Mouse (Mus musculus): Measurements from ENCODE around the gene Zfp410. TPM values are rescaled to one million over a fixed set of nuclear protein-coding genes. Genes with fewer than 3 reads are reported as not detected.
A peak's percentile ranks its signal among the peaks of the same experiment; 100 is the strongest.
"Not testable (repeated sequence)": the region's sequence is repeated elsewhere in the genome, so short reads cannot be mapped to it uniquely, and the experiment has no call there.

Zfp410 gene
- polyA plus RNA-seq, 1 experiment from 2014 or later, result 111 TPM

DNA sequence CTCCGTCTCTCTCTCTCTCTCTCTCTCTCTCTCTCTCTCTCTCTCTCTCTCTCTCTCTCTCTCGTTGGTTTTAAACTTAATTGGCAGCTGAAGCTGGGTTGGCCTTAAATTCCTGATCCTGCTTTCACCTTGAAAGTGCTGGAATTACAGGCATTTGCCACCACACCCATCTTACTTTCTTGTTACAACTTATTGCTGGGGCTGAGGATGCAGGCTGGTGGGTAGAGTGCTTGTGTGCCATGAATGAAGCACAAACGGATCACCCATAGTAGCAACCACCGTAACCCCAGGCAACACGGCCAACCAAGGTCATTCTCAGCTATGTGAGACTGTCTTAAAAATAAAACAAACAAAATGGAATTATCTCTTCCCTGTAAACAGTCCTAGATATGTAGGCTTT, 5.3 kb upstream of the Zfp410 start:
- Histone ChIP-seq H3K9ac (ENCODE audit: low read length) (no peak overlapping the region), H3K9me3 (ENCODE audit: control insufficient read depth, low read length) (no peaks in the 10 kb centered on the region), H3K36me3 (ENCODE audit: control insufficient read depth, insufficient read depth, low read length) (no peaks in the 10 kb centered on the region), H3K27ac (replicated peaks; ENCODE audit: low read depth, low read length) (no peak overlapping the region), H3K4me1 (ENCODE audit: control insufficient read depth, insufficient read depth, low read length) (no peaks in the 10 kb centered on the region), H3K27me3 (ENCODE audit: control insufficient read depth, insufficient read depth, low read length) (no peaks in the 10 kb centered on the region), H3K4me2 (ENCODE audit: low read depth, severe bottlenecking) (no peak overlapping the region), H3K4me3 (ENCODE audit: low read depth, low read length) (no peak overlapping the region)
- no peak for DNase-seq (ENCODE audit: low spot score)
- ATAC-seq (ENCODE audit: insufficient number of reproducible peaks, low FRiP score, low TSS enrichment, low read depth), result no peak
- WGBS, result 79% methylated on average over 4 of the region's 5 CpGs

GRCm38 (mm10) chr12:84316006-84316405, 646 bp upstream of the Zfp410 start:
- no peak for DNase-seq (ENCODE audit: low spot score)
- peak overlapping the region; percentile 82; the same call in 1 of the 2 replicates for H3K27ac ChIP-seq (replicated peaks; ENCODE audit: low read depth, low read length)
- no peak for ATAC-seq (ENCODE audit: insufficient number of reproducible peaks, low FRiP score, low TSS enrichment, low read depth)

GRCm38 (mm10) chr12:84327111-84327512, 10.5 kb downstream of the Zfp410 start:
- H3K27me3 ChIP-seq (ENCODE audit: control insufficient read depth, insufficient read depth, low read length), result no peaks in the 10 kb centered on the region
- no peak overlapping the region for H3K4me2 ChIP-seq (ENCODE audit: low read depth, severe bottlenecking)
- DNase-seq (ENCODE audit: low spot score) (no peak), ATAC-seq (ENCODE audit: insufficient number of reproducible peaks, low FRiP score, low TSS enrichment, low read depth) (no peak)
- H3K27ac ChIP-seq (replicated peaks; ENCODE audit: low read depth, low read length), result no peak overlapping the region
- peaks cover 10% of the 10 kb centered on the region for H3K36me3 ChIP-seq (ENCODE audit: control insufficient read depth, insufficient read depth, low read length)
- 91% methylated on average over 4 of the region's 4 CpGs for WGBS
- no peak overlapping the region for H3K4me3 ChIP-seq (ENCODE audit: low read depth, low read length)
- H3K9me3 ChIP-seq (ENCODE audit: control insufficient read depth, low read length), result no peaks in the 10 kb centered on the region
- H3K9ac ChIP-seq (ENCODE audit: low read length), result no peak overlapping the region
- no peaks in the 10 kb centered on the region for H3K4me1 ChIP-seq (ENCODE audit: control insufficient read depth, insufficient read depth, low read length)

More at GRCm38 (mm10) chr12:84316006-84316405, 646 bp upstream of the Zfp410 start:
- peak overlapping the region; percentile 73 for H3K9ac ChIP-seq (ENCODE audit: low read length)
- peak overlapping the region; percentile 74 for H3K4me3 ChIP-seq (ENCODE audit: low read depth, low read length)
- H3K27me3 ChIP-seq (ENCODE audit: control insufficient read depth, insufficient read depth, low read length), result no peaks in the 10 kb centered on the region
- peaks cover 3% of the 10 kb centered on the region; the same call in 1 of the 2 replicates for H3K4me1 ChIP-seq (ENCODE audit: control insufficient read depth, insufficient read depth, low read length)
- H3K9me3 ChIP-seq (ENCODE audit: control insufficient read depth, low read length), result no peaks in the 10 kb centered on the region
- no peaks in the 10 kb centered on the region for H3K36me3 ChIP-seq (ENCODE audit: control insufficient read depth, insufficient read depth, low read length)
- peak overlapping the region; percentile 64 for H3K4me2 ChIP-seq (ENCODE audit: low read depth, severe bottlenecking)
- 48% methylated on average over 7 of the region's 7 CpGs for whole genome bisulfite sequencing

DNA sequence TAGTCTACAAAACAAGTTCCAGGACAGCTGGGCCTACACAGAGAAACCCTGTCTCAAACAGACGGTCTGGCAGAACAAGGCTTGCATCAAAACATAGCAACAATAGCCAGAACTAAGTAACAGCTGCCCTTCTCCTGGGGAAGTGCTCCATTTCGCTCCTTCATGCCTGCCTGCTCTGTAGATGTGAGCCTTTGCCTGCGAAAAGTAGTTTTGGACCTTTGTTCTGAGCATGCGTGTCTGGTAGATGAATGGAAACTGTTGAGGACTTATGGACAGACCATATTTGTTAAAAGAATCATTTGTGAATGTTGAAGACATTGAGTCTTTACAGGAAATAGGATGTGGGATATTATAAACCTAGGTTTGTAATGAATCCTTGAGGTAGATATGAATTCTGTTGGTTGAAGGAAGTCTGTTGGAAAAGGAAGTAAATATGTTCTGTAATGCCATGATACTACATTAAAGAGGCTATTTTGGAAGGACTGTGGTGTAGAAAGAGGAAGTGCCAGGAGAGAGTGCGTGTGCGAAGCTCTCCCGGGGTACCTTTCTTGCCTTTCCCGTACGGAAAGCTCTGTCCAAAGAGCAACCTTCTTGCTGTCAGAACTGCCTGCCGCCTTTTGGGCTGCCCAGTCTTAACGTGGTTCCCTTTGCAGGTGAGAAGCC, 20.4 kb downstream of the Zfp410 start:
- no peak for ATAC-seq (ENCODE audit: insufficient number of reproducible peaks, low FRiP score, low TSS enrichment, low read depth)
- H3K4me3 ChIP-seq (ENCODE audit: low read depth, low read length), result no peak overlapping the region
- H3K4me2 ChIP-seq (ENCODE audit: low read depth, severe bottlenecking), result no peak overlapping the region
- no peak overlapping the region for H3K27ac ChIP-seq (replicated peaks; ENCODE audit: low read depth, low read length)
- 94% methylated on average over 11 of the region's 11 CpGs for WGBS
- H3K9ac ChIP-seq (ENCODE audit: low read length), result no peak overlapping the region
- no peaks in the 10 kb centered on the region for H3K4me1 ChIP-seq (ENCODE audit: control insufficient read depth, insufficient read depth, low read length)
- no peaks in the 10 kb centered on the region for H3K9me3 ChIP-seq (ENCODE audit: control insufficient read depth, low read length)
- DNase-seq (ENCODE audit: low spot score), result no peak
- H3K27me3 ChIP-seq (ENCODE audit: control insufficient read depth, insufficient read depth, low read length), result no peaks in the 10 kb centered on the region
- peaks cover 16% of the 10 kb centered on the region; the same call in 1 of the 2 replicates for H3K36me3 ChIP-seq (ENCODE audit: control insufficient read depth, insufficient read depth, low read length)

DNA sequence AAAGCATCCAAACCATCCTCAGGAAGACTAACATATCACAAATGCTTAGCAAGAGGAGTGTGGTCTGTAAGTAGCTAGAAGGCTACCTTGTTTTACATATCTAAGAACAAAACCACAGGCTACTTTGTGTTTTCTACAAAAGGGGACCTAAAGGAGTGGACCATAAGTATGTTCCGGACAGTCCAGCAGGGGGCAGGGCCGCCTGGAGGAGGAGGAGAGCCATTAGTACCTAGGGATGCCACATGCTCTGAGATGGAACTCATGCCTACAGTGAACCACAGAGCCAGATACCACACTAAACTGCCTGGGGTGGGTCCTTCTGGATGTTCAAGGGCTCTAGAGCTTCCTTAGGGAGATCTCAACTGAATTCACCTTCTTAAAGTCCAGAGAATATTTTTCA, 30.5 kb downstream of the Zfp410 start:
- no peaks in the 10 kb centered on the region for H3K4me1 ChIP-seq (ENCODE audit: control insufficient read depth, insufficient read depth, low read length)
- no peak overlapping the region for H3K9ac ChIP-seq (ENCODE audit: low read length)
- H3K4me3 ChIP-seq (ENCODE audit: low read depth, low read length), result no peak overlapping the region
- peak; percentile 52 for DNase-seq (ENCODE audit: low spot score)
- ATAC-seq (ENCODE audit: insufficient number of reproducible peaks, low FRiP score, low TSS enrichment, low read depth), result no peak
- H3K4me2 ChIP-seq (ENCODE audit: low read depth, severe bottlenecking), result no peak overlapping the region
- WGBS, result 54% methylated on average over 2 of the region's 2 CpGs
- no peaks in the 10 kb centered on the region for H3K9me3 ChIP-seq (ENCODE audit: control insufficient read depth, low read length)
- no peak overlapping the region for H3K27ac ChIP-seq (replicated peaks; ENCODE audit: low read depth, low read length)
- peaks cover 4% of the 10 kb centered on the region; the same call in 1 of the 2 replicates for H3K36me3 ChIP-seq (ENCODE audit: control insufficient read depth, insufficient read depth, low read length)
- no peaks in the 10 kb centered on the region for H3K27me3 ChIP-seq (ENCODE audit: control insufficient read depth, insufficient read depth, low read length)

DNA sequence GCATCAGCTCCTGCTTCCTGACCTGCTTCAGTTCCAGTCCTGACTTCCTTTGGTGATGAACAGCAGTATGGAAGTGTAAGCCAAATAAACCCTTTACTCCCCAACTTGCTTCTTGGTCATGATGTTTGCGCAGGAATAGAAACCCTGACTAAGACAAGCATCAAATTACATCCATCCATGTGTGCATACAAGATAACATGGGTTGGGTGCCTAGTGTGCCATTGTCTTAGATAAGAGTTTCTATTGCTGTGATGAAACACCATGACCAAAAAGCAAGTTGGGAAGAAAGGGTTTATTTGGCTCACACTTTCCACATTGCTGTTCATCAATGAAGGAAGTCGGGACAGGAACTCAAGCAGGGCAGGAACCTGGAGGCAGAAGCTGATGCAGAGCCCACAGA, 42.0 kb downstream of the Zfp410 start:
- not testable (repeated sequence) for H3K4me1 ChIP-seq (ENCODE audit: control insufficient read depth, insufficient read depth, low read length); H3K27ac ChIP-seq (replicated peaks; ENCODE audit: low read depth, low read length); DNase-seq (ENCODE audit: low spot score); H3K4me3 ChIP-seq (ENCODE audit: low read depth, low read length); H3K27me3 ChIP-seq (ENCODE audit: control insufficient read depth, insufficient read depth, low read length); H3K9ac ChIP-seq (ENCODE audit: low read length); H3K9me3 ChIP-seq (ENCODE audit: control insufficient read depth, low read length); H3K36me3 ChIP-seq (ENCODE audit: control insufficient read depth, insufficient read depth, low read length); H3K4me2 ChIP-seq (ENCODE audit: low read depth, severe bottlenecking); ATAC-seq (ENCODE audit: insufficient number of reproducible peaks, low FRiP score, low TSS enrichment, low read depth)
- WGBS, result 82% methylated on average over 2 of the region's 2 CpGs

- ATAC-seq (ENCODE audit: insufficient number of reproducible peaks, low FRiP score, low TSS enrichment, low read depth), result peak; percentile 99
- Histone ChIP-seq H3K9ac (ENCODE audit: low read length) (peak within 1 kb of the TSS; percentile 67), H3K27me3 (ENCODE audit: control insufficient read depth, insufficient read depth, low read length) (no peaks in the 10 kb centered on the region), H3K4me3 (ENCODE audit: low read depth, low read length) (peak within 1 kb of the TSS; percentile 77), H3K27ac (replicated peaks; ENCODE audit: low read depth, low read length) (no peak within 1 kb of the TSS), H3K4me1 (ENCODE audit: control insufficient read depth, insufficient read depth, low read length) (peaks cover 5% of the 10 kb centered on the region; the same call in 1 of the 2 replicates), H3K36me3 (ENCODE audit: control insufficient read depth, insufficient read depth, low read length) (no peaks in the 10 kb centered on the region; the same call in 1 of the 2 replicates), H3K9me3 (ENCODE audit: control insufficient read depth, low read length) (no peaks in the 10 kb centered on the region), H3K4me2 (ENCODE audit: low read depth, severe bottlenecking) (peak within 1 kb of the TSS; percentile 87)
- DNase-seq (ENCODE audit: low spot score), result peak; percentile 95
- WGBS, result under 1% methylated on average over 51 of the region's 51 CpGs
Measured at GRCm38 (mm10) chr12:84361555-84362489, 45.2 kb downstream of the Zfp410 start, which contains the start of the genes Coq6 and Fam161b. Gene Coq6 (plus strand): TSS chr12:84361657. Gene Fam161b (minus strand): TSS chr12:84361833.

GRCm38 (mm10) chr12:84362872-84363271, 46.2 kb downstream of the Zfp410 start:
- H3K27ac ChIP-seq (replicated peaks; ENCODE audit: low read depth, low read length), result no peak overlapping the region
- WGBS, result 52% methylated on average over 2 of the region's 2 CpGs
- no peak for ATAC-seq (ENCODE audit: insufficient number of reproducible peaks, low FRiP score, low TSS enrichment, low read depth)

More at GRCm38 (mm10) chr12:84362872-84363271, 46.2 kb downstream of the Zfp410 start:
- Histone ChIP-seq H3K4me2 (ENCODE audit: low read depth, severe bottlenecking) (peak overlapping the region; percentile 87), H3K4me1 (ENCODE audit: control insufficient read depth, insufficient read depth, low read length) (peaks cover 5% of the 10 kb centered on the region; the same call in 1 of the 2 replicates), H3K36me3 (ENCODE audit: control insufficient read depth, insufficient read depth, low read length) (no peaks in the 10 kb centered on the region; the same call in 1 of the 2 replicates), H3K27me3 (ENCODE audit: control insufficient read depth, insufficient read depth, low read length) (no peaks in the 10 kb centered on the region), H3K4me3 (ENCODE audit: low read depth, low read length) (peak overlapping the region; percentile 77), H3K9me3 (ENCODE audit: control insufficient read depth, low read length) (no peaks in the 10 kb centered on the region), H3K9ac (ENCODE audit: low read length) (peak overlapping the region; percentile 34; the same call in 1 of the 2 replicates)
- no peak for DNase-seq (ENCODE audit: low spot score)
